Mouse (Mus musculus) layer of hippocampus, postnatal 36 days (tissue): ENCODE measurements around the gene Prkn. TPM values are rescaled to one million over a fixed set of nuclear protein-coding genes. Genes with fewer than 3 reads are reported as not detected.
"Not testable (repeated sequence)": the region's sequence is repeated elsewhere in the genome, so short reads cannot be mapped to it uniquely, and the experiment has no call there.

Source experiments
- DNase-seq, 2 experiments: peaks; one replicate each; pipeline ENCODE4 v3.0.0; 2022
- total RNA-seq, 2 experiments: library from RNA; stranded (reverse); gene quantifications; 2 replicates each; pipeline ENCODE4 v1.2.3; 2021

Prkn gene
- total RNA-seq, 2 experiments from 2014 or later: 17.3 to 17.9 TPM

- peak; percentile 60 to 67 for DNase-seq
Observed at GRCm38 (mm10) chr17:11142321-11142720, 302.1 kb downstream of the Prkn start.

GRCm38 (mm10) chr17:11156119-11156518, 315.9 kb downstream of the Prkn start:
- no peak for DNase-seq

GRCm38 (mm10) chr17:11157536-11157935, 317.4 kb downstream of the Prkn start:
- DNase-seq: peak; percentile 78 to 82

GRCm38 (mm10) chr17:11161436-11161835, 321.3 kb downstream of the Prkn start:
- no peak for DNase-seq

- DNase-seq: no peak
Observed at GRCm38 (mm10) chr17:11162770-11163169, 322.6 kb downstream of the Prkn start.

- DNase-seq: no peak
Observed at GRCm38 (mm10) chr17:11187356-11187755, 347.2 kb downstream of the Prkn start.

GRCm38 (mm10) chr17:11188494-11188893, 348.3 kb downstream of the Prkn start:
- DNase-seq: no peak

- no peak for DNase-seq
Observed at GRCm38 (mm10) chr17:11190306-11190705, 350.1 kb downstream of the Prkn start.

- DNase-seq: no peak
Observed at GRCm38 (mm10) chr17:11198134-11198533, 357.9 kb downstream of the Prkn start.

- DNase-seq: not testable (repeated sequence)
Observed at GRCm38 (mm10) chr17:11209063-11209462, 368.9 kb downstream of the Prkn start.

- DNase-seq: no peak
Observed at GRCm38 (mm10) chr17:11211006-11211405, 370.8 kb downstream of the Prkn start.

GRCm38 (mm10) chr17:11211591-11211990, 371.4 kb downstream of the Prkn start:
- DNase-seq: no peak

- no peak for DNase-seq
Observed at GRCm38 (mm10) chr17:11213689-11214088, 373.5 kb downstream of the Prkn start.

- no peak for DNase-seq
Observed at GRCm38 (mm10) chr17:11229011-11229410, 388.8 kb downstream of the Prkn start.

GRCm38 (mm10) chr17:11229426-11229825, 389.2 kb downstream of the Prkn start:
- no peak for DNase-seq

- DNase-seq: no peak
Observed at GRCm38 (mm10) chr17:11230604-11231395, 390.6 kb downstream of the Prkn start.

GRCm38 (mm10) chr17:11235273-11235672, 395.1 kb downstream of the Prkn start:
- no peak for DNase-seq

- DNase-seq: no peak
Observed at GRCm38 (mm10) chr17:11245040-11245439, 404.9 kb downstream of the Prkn start.

- DNase-seq: no peak
Observed at GRCm38 (mm10) chr17:11249216-11249615, 409.0 kb downstream of the Prkn start.

GRCm38 (mm10) chr17:11260663-11261062, 420.5 kb downstream of the Prkn start:
- no peak for DNase-seq

GRCm38 (mm10) chr17:11261679-11262078, 421.5 kb downstream of the Prkn start:
- no peak for DNase-seq

- no peak for DNase-seq
Observed at GRCm38 (mm10) chr17:11267951-11268350, 427.8 kb downstream of the Prkn start.

- peak in 1 of 2 experiments; percentile 15 for DNase-seq
Observed at GRCm38 (mm10) chr17:11270179-11270578, 430.0 kb downstream of the Prkn start.

GRCm38 (mm10) chr17:11271876-11272275, 431.7 kb downstream of the Prkn start:
- peak in 1 of 2 experiments; percentile 26 for DNase-seq
